Mouse (Mus musculus): ENCODE measurements around the gene Kcne2.
A peak's percentile ranks its signal among the peaks of the same experiment; 100 is the strongest.

The Kcne2 gene

DNA sequence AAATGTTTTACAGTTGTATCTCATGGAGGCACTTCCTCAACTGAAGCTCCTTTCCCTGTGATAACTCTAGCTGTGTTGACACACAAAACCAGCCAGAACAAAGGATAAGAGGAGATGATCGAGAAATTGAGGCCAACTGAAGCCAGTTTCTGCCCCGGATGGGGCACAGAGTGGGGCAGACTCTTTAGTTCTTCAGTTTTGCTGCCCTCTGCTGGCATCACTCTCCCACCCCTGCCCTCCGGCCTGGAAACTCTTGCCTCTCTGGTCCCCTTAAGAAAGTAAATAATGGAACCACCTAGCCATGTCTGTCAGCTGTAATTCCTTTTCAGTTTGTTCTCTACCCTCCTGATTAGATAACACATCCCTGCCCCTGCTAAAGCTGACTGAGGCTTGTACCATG lies 15.8 kb downstream of the Kcne2 start:
- peak in 1 of 2 experiments; percentile 57 for DNase-seq (ENCODE audit: inconsistent age in 2 of 2, low spot score in 1 of 2)

DNA sequence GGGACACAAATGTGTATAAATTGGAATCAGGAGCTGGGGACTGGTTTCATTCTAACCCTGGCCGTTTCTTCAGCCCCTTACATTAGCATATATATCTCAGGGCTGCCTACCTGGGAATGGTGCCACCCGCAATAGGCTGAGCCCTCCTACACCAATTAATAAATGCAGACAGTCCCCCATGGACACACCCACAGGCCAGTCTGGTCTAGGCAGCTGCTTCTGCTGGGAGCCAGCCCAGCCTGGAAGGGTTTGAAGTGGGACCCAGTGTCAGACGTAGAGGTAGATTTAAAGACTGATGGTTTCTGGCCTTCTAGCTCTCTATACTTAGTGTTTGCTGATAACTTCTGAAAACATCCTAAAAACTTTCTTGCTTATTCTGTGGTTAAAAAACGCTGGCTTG lies 16.9 kb downstream of the Kcne2 start:
- peak in 1 of 2 experiments; percentile 39 for DNase-seq (ENCODE audit: inconsistent age in 2 of 2, low spot score in 1 of 2)

DNA sequence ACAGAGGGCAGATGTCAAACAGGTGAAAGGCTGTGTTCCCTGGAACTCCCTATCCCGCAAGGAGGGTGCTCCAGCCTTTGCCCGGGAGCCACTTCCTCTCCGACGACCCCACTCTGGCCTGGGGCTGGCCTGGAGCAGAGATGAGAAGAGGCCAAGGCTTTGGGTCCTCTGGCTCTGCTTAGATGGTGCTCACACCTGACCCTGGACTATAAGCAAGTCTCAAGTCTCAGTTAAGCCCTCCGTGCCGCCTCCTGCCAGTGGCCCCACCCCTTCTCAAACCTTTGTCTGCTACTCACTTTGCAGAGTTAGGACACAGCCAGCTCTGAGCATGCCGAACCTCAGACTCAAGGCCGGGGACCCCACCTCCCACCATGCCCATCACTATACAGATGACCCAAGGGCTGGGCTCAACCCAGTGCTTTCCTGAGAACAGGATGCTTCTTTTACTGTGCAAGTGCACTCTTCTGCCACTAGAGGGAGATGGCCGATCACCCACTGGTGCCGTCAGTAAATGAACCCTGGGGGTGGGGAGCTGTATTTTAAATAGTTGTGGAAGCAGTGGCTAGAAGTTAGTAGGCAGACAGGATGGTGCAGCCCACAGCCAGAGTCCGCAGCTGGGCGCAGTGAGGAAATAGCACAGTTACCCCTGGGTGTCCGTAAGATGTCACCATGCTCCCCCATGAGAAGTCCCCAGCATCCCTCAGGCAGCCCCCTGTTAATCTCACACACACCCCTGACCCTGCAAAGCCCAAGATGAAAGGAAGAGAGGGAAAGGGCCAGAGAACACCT lies 22.0 kb downstream of the Kcne2 start:
- DNase-seq (ENCODE audit: inconsistent age in 2 of 2, low spot score in 1 of 2), result peak; percentile 52 to 84

DNA sequence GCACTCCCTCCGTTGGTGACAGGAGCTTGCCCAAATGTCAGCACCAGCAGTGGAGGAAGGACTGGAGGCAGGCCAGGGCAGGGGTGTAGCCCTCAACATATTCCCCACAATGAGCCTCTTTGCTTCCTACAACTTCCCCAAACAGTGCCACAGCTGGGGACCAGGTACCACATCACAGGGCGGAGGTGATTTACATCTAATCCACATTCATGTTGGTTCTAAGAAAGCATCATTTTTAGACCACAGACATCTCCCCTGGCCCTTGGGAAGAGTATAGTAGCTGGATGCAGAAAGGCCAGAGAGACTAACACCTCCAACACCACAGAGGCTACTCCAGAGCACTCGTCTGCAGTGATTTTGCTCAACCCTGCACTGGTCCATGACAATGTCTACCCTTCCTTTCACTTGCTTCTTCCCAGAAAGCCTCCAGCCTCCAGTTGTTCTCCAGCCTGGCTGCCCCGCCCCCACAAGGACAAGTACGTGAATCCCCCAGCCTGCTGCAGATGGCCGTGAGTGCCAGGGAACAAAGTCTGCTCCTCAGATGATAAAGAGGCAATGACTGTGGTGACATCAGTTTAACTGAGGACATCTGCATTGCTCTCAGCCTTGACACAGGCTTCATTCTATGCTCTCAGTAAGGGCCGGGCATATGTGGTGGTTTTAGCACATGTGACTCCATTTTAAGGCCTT lies 24.0 kb downstream of the Kcne2 start:
- DNase-seq (ENCODE audit: inconsistent age in 2 of 2, low spot score in 1 of 2), result peak; percentile 79 to 83

DNA sequence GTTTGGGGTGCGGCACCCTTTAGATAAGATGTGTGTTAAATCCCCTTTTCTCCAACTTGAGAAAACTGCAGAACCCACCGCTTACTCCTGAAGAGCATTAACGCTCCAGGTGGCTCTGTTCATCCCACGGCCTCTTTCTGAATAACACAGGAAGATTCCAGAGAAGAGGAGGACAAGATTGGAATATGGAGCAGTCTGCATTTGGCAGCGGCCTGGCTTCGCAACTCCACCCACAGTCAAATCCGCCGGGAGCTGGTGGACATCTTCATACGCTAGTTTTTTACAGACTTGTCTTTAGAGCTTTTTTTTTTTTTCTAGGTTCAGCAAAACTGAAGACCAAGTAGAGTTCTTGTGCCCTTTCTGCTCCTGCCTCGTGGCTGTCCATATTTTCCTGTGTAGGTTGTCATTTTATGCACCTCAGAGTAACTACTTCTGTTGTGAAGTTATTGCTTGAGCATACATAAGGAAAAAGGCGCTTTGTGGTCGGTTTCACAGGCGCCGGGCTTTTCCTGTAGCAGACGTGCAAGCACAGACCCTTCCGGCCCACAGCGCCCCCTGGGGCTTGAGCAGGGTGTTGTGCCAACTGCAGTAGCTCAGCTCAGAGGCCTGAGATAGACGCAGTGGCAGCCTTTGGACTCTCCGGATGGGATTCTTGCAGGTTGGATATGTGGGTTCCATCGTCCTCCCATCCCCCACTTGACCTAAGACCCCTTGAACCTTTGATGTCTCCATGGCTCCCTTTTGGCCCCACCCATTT lies 27.3 kb downstream of the Kcne2 start:
- peak in 1 of 2 experiments; percentile 57 for DNase-seq (ENCODE audit: inconsistent age in 2 of 2, low spot score in 1 of 2)

DNA sequence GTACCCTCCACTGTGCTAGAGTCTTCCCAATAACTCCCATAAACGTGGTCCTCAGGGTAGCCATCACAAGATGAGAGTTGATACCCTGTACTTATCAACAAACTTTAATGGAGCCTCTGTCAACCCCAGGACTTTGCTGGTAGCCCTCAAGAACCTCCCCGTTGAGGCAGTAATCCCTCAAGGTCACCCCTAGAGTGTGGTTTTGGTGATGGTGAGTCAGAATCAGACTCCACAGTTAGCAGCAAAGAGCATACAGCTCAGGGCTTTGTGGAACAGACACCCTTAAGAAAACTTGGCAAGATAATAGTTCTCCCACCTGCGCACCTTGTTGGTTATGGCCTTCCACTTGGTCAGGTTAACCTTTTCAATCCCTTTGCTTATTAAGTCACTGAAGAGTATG lies 28.2 kb downstream of the Kcne2 start:
- DNase-seq (ENCODE audit: inconsistent age in 2 of 2, low spot score in 1 of 2), result peak in 1 of 2 experiments; percentile 71

DNA sequence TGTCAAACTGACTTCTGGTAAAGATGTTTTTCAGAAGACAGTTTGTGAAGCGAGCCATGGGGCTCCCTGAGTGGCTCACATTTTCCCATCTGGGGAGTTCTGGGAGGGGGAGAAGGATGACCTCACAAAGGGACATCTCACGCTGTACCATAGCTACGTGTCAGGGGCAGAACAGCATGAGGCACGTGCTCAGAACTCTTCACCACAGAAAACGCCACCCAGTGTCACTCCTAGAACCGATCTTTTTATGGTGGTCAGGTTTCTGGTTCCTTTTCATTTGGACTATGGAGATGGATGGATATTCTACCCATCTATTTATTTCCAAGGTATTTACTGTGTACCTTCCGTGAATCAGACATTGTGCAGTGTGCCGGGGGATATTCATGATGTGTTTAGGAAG lies 29.2 kb downstream of the Kcne2 start, which contains the start of gene Fam243:
TSS of gene Fam243 (minus strand) at position 101 of the 400 bp plus-strand sequence.
- DNase-seq (ENCODE audit: inconsistent age in 2 of 2, low spot score in 1 of 2), result no peak

DNA sequence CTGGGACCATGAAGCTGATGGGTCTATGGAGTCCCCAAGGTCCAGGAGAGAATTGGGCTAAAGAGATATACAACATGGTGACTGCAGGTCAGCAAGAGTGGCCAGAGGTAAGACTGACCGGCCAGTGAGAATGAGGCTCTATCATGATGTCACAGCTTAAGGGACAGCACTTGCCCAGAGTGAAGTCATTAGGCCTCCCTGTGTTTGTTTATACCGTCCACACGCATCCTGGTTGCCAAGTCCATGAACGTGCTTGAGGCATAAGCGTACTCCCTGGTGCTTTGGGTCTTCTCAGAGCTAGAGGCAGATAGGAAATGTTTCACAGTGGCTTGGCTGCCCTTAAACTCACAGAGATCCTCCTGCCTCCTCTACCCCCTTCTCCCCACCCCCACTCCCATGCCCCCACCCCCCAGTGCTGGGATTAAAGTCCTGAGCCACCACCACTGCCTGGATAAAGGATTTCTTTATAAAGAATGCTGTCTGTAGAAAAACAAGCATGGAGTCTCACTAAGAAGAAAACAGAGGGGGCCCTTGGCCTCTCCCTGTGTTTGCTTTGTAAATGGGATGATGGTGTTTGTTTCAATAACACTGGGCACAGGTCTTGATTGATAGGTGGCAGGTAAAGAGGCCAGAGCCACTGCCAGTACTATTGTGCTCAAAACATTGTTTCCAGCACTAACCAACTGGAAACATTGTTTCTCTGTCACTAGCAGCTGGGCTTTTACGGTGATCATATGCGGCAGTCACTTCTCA lies 32.3 kb downstream of the Kcne2 start:
- no peak for DNase-seq (ENCODE audit: inconsistent age in 2 of 2, low spot score in 1 of 2)

DNA sequence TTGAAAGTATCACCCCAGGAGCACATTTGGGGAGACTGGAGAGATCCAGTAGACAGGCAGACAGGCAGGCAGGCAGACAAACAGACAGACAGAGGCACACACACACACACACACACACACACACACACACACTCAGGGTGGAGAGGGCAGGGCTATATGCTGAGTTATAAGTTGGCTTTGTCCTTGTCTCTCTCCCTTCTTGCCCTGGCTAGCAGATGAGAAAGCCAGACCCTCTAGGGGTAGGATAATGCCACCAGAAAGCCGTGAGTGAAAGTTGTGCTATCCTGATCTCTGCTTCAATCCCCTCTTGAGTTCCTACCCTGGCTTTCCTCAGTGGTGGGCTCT lies 32.8 kb downstream of the Kcne2 start:
- no peak for DNase-seq (ENCODE audit: inconsistent age in 2 of 2, low spot score in 1 of 2)

DNA sequence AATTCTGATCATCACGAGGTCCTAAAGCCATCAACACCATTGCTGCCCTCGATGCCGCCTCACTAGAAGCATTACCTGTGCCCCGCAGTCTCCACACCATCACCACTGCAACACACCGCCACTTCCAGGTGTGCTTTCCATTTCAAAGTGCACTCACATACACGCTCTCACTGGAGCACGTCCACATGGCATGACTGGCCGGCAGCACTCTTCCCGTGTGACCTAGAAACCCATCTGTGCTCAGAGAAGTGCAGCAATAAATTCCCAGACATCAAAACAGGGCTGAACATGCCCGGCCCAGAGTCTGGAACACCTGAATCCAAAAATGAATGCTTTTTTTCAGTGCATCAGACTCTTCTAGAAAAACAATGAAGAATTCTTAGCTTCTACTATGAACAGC lies 35.7 kb downstream of the Kcne2 start:
- no peak for DNase-seq (ENCODE audit: inconsistent age in 2 of 2, low spot score in 1 of 2)

DNA sequence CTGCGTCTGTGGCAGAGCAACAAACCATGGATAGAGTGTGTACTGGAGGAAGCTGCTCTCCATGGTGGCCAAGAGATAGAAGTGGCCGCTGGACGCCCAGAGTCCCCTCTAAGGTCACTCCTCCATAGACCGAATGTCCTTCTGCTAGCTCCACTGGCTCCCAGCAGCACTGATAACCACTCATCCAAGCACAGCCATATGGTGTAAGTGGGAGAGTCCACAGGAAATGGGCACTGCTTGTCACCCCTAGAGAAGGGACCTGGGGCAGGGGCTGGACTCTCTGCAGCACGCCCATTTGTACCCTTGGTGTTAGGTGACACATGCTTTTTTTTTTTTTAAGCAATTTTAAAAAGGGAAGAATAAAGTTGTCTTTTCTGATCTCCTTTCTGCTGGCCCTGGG lies 38.8 kb downstream of the Kcne2 start:
- DNase-seq (ENCODE audit: inconsistent age in 2 of 2, low spot score in 1 of 2), result peak in 1 of 2 experiments; percentile 20

DNA sequence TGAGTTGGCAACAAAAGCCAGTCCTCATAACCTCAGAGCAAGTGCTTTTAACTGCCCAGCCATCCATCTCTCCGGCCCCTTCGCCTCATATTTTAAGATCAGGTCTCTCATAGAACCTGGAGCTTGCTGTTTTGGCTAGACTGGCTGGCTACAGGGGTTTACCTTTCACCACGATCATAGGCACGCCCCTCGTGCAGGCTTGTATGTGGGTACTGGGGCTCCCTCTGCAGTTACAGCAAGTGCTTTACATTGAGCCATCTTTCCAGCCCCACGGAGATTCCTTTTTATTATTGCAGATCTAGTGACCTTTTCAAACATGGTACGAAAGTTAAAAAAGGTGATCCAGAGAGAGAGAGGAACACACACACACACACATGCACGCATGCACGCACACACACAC lies 42.4 kb downstream of the Kcne2 start:
- DNase-seq (ENCODE audit: inconsistent age in 2 of 2, low spot score in 1 of 2), result no peak

DNA sequence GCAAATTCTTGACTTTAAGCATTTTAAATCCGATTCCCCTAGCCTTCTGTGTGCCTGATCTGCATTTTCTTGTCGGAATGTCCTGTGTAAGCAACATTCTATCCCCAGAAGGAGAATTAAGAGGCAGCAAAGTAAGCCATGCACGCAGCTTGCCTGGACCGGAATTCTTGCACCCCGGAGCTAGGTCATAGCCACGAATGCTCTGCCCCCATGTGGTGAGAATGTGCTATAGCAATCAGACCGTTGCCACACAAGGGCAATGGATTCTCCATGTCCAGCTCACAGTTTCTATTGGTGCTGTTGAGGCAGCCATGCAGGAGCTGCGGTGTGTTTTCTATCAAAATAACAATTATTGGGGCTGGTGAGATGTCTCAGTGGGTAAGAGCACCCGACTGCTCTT lies 44.1 kb downstream of the Kcne2 start:
- DNase-seq (ENCODE audit: inconsistent age in 2 of 2, low spot score in 1 of 2), result peak; percentile 80 to 91

DNA sequence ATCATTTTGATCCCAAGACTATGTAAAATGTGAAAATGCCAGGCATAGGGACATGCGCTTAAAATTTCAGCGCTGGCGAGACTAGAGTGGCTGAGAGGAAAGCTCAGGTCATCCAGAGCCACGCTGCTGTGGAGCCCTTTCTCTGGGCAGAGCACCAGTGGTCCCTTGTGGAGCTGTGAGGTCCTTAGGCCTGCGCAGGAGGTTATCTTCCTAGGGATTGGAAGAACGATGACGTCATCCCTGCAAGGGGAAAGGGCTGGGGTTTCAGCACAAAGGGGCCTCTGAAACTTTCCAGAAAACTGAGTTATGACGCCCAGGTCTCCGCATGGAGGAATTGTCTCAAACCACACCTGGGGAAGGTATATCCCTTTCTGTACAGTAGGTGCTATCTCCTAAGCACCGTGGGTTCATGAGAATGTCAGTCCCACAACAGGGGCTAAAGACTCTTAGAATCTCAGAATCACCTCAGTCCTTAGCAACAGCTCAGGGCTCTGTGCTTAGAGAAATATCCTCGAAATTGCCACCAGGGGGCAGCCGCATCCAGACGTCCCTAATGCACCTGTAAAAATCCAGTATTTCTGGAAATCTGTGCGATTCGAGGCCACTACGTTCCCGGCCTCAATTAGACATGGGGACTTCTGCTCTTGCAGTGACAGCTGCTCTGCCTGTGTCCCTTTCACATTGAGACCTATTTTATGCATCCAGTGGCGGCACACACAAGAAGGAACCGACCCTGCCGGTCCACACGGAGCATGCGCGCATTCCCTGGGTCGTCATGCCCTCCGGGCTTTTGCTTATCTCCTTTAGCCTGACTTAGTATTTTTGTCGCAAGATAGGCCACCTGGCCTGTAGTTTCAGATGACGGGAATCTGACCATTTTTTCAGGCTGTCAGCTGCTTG lies 48.7 kb downstream of the Kcne2 start:
- peak; percentile 72 to 90 for DNase-seq (ENCODE audit: inconsistent age in 2 of 2, low spot score in 1 of 2)

DNA sequence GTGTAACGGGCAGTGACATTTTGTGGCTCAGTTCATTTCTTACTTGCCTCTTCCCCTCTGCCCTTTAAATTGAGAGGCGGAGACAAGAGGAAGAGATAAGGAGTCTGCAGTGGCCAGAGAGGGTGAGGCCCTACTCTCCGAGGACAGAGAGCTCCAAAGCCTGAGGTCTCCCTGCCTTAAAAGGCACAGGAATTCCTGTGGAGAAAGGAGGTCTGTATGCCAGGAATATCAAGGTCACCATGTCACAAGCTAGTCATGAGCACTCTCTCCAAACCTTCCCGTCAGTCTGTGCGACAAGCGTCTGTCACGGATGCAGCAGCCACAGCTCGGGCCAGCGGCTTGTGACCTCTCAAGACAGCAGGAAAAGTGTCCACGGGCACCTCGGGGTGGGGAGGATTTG lies 53.0 kb downstream of the Kcne2 start:
- peak; percentile 76 to 86 for DNase-seq (ENCODE audit: inconsistent age in 2 of 2, low spot score in 1 of 2)

DNA sequence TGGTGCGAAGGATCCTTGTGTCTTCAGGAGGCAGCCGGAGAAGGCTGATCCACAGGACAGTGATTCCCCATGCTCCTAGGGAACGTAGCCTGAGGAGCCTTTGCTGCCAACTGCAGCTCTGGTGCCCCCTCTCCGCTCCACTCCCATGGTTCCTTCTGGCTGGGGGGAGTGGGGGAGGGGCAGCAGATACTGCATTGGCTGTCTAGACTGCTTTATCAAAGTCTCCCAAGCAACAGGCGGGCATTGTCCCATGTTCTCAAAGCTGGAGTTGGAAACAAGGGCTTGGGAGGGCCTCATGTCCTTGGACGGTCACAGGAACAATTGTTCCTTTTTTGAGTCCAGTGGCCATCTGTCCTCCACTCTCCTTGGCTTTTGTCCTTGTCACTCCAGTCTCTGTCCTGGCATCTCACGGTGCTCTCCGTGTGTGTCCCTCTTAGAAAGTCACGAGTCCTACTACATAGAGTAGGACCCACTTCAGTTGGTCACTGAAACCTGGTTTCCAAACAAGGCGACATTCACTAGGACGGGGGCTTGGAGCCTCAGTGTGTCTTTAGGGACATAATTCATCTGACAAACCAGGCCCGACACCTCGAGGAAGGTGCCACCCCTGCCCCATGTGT lies 54.2 kb downstream of the Kcne2 start:
- peak; percentile 20 to 54 for DNase-seq (ENCODE audit: inconsistent age in 2 of 2, low spot score in 1 of 2)

Data from adrenal gland, adult (tissue).